Mouse (Mus musculus) myocyte (in vitro differentiated cells): ENCODE results near the gene Adam10.

Source experiments
- E2F4 ChIP-seq: IDR thresholded peaks from one replicate; pipeline ENCODE4 v1.6.1; 2011; ENCODE audit warnings: mild to moderate bottlenecking, control low read depth, moderate library complexity; ENCODE audit not compliant: insufficient read depth
- MAX ChIP-seq: IDR thresholded peaks from one replicate; pipeline ENCODE4 v1.6.1; 2011; ENCODE audit warnings: low read depth, mild to moderate bottlenecking, control low read depth
- MYOD1 ChIP-seq, 3 experiments: IDR thresholded peaks; one replicate each; pipeline ENCODE4 v1.6.1; 2011; ENCODE audit warnings: control low read depth in 2 of 3, low read depth in 2 of 3, mild to moderate bottlenecking in 2 of 3, moderate library complexity in 1 of 3; ENCODE audit not compliant: insufficient read length in 2 of 3, control insufficient read depth in 1 of 3
- MYOG ChIP-seq, 3 experiments: IDR thresholded peaks; one replicate each; pipeline ENCODE4 v1.6.1; 2011; ENCODE audit warnings: control low read depth in 2 of 3, low read depth in 2 of 3, mild to moderate bottlenecking in 2 of 3; ENCODE audit not compliant: insufficient read length in 2 of 3, control insufficient read depth in 1 of 3, insufficient read depth in 1 of 3
- POLR2A ChIP-seq: IDR thresholded peaks from one replicate; pipeline ENCODE4 v1.6.1; 2011; ENCODE audit warnings: low read depth, mild to moderate bottlenecking, control low read depth, moderate library complexity; ENCODE audit not compliant: insufficient read length
- POLR2AphosphoS2 ChIP-seq: IDR thresholded peaks from one replicate; pipeline ENCODE4 v1.6.1; 2011; ENCODE audit warnings: low read depth, control low read depth; ENCODE audit not compliant: insufficient read length
- REST ChIP-seq: IDR thresholded peaks from one replicate; pipeline ENCODE4 v1.6.1; 2011; ENCODE audit warnings: mild to moderate bottlenecking, control low read depth, moderate library complexity; ENCODE audit not compliant: insufficient read depth, insufficient read length
- SRF ChIP-seq: IDR thresholded peaks from one replicate; pipeline ENCODE4 v1.6.1; 2011; ENCODE audit warnings: low read depth; ENCODE audit not compliant: control insufficient read depth, insufficient read length
- TCF12 ChIP-seq: IDR thresholded peaks from one replicate; pipeline ENCODE4 v1.6.1; 2011; ENCODE audit warnings: mild to moderate bottlenecking, control low read depth; ENCODE audit not compliant: poor library complexity, insufficient read depth, severe bottlenecking
- TCF3 ChIP-seq: IDR thresholded peaks from one replicate; pipeline ENCODE4 v1.6.1; 2011; ENCODE audit warnings: low read depth, control low read depth; ENCODE audit not compliant: insufficient read length
- USF1 ChIP-seq: IDR thresholded peaks from one replicate; pipeline ENCODE4 v1.6.1; 2011; ENCODE audit warnings: low read depth, mild to moderate bottlenecking, control low read depth, moderate library complexity

GRCm38 (mm10) chr9:70706444-70706843 is 27.6 kb downstream of the Adam10 start:
- TF ChIP-seq POLR2AphosphoS2 (no peak), TCF12 (no peak), POLR2A (no peak), MYOD1 (IDR thresholded peaks at IDR 0.05; ENCODE audit: control insufficient read depth in 1 of 3, insufficient read length in 2 of 3, low read depth in 2 of 3) (no peak), SRF (no peak), USF1 (no peak), REST (no peak), MYOG (IDR thresholded peaks at IDR 0.05; ENCODE audit: control insufficient read depth in 1 of 3, insufficient read depth in 1 of 3, insufficient read length in 2 of 3, low read depth in 2 of 3) (no peak), E2F4 (no peak), TCF3 (no peak), MAX (no peak)
